ENCODE assay signal across 17 mouse cellular contexts in the genomic region with DNA sequence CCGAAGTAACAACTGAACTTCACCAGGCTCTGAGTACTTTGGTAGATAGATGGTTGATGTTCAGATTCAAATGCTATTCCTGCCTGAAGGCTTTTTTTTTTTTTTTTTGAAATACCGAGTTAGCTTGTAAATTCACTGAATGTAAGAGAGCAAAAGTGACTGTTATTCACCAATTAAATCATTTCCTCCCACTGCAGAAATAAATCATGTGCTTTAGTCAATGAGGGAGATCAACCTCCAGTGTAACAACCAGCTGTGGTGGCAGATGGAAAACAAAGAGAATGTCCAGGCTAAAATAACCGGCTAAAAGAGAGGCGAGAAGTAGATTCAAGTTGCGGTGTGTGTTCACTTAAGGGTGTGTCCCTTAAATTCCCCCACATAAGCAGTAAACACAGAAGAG.
"Had no signal": no experiment of that assay in that cellular context is flagged by ENCODE, and none has a peak within 500 bp of the region (broad histone marks: within the 10 kb centered on the region; RNA-seq: fewer than 3 reads in every experiment).

No protein-coding gene starts in this region.

- DNase-seq: liver, postnatal 0 days; lung, adult 2 months; lung, postnatal 14 days; lung, postnatal 36 days; midbrain, embryonic 14.5 days; right cerebral cortex, postnatal 14 days; thymus, adult 18-20 months; thymus, postnatal 14 days; thymus, postnatal 36 days had no signal

- H3K9ac ChIP-seq: liver, embryonic 15.5 days; liver, postnatal 0 days; lung, embryonic 15.5 days; midbrain, embryonic 12.5 days; neural tube, embryonic 12.5 days had no signal

- H3K4me1 ChIP-seq: liver, embryonic 15.5 days; lung, embryonic 15.5 days; megakaryocyte, embryonic 14.5 days; midbrain, embryonic 10.5 days; midbrain, embryonic 12.5 days; neural tube, embryonic 12.5 days had no signal

- H3K4me2 ChIP-seq: liver, embryonic 15.5 days; lung, embryonic 15.5 days; midbrain, embryonic 12.5 days; neural tube, embryonic 12.5 days had no signal

- H3K4me3 ChIP-seq: liver, embryonic 15.5 days; lung, embryonic 15.5 days; megakaryocyte, embryonic 14.5 days; midbrain, embryonic 10.5 days; midbrain, embryonic 12.5 days; neural tube, embryonic 12.5 days had no signal

- H3K36me3 ChIP-seq: liver, embryonic 15.5 days; lung, embryonic 15.5 days; midbrain, embryonic 10.5 days; midbrain, embryonic 12.5 days; neural tube, embryonic 12.5 days had no signal

- H3K27me3 ChIP-seq: liver, embryonic 15.5 days; lung, embryonic 15.5 days; megakaryocyte, embryonic 14.5 days; midbrain, embryonic 12.5 days; neural tube, embryonic 12.5 days had no signal

- ATAC-seq: liver, postnatal 0 days; lung, postnatal 0 days had no signal

- H3K9me3 ChIP-seq: liver, embryonic 15.5 days; lung, embryonic 15.5 days; megakaryocyte, embryonic 14.5 days; midbrain, embryonic 10.5 days; midbrain, embryonic 12.5 days; neural tube, embryonic 12.5 days had no signal

- H3K27ac ChIP-seq: liver, embryonic 15.5 days; lung, embryonic 15.5 days; macrophage; midbrain, embryonic 10.5 days; midbrain, embryonic 12.5 days; neural tube, embryonic 12.5 days had no signal
